9 mouse cellular contexts compared by ENCODE assay signal in the genomic region with DNA sequence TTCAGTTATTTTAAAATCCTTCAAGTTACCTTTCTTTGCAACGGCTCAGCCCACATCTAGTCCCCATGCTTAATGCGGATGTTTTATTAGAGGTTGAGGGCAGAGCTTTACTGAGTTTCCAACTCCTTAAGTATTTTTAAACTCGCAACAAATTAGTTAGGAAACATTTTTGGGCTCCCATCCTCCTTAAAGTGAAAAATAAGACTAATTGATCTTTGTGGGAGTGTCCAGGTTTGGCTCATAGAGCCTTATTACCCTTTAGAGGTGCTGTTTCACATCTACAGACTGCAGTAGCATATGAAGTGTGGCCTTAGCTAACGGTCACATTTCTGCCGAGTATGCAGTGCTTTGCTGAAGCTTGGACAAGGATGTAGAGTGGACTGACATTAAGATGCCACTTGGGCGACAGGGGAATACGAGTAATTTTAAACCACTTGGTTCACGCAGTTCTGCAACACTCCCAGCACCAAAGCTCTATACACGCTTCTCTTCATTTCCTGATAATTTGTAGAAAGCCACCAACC. TPM values are rescaled to one million over a fixed set of nuclear protein-coding genes. Genes with fewer than 3 reads are reported as not detected.
DNase-seq lines count a peak whose midpoint lies in the region; ATAC-seq and TF ChIP-seq lines count a peak whose summit lies in the region.
"Had no signal": no experiment of that assay in that cellular context is flagged by ENCODE, and none has a peak within 500 bp of the region (broad histone marks: within the 10 kb centered on the region; RNA-seq: fewer than 3 reads in every experiment).

No protein-coding gene starts in this region.

- WGBS in lung, embryonic 15.5 days = 39% methylated on average over 9 of the region's 9 CpGs
- 54% methylated on average over 9 of the region's 9 CpGs for WGBS in embryonic facial prominence, embryonic 13.5 days
- WGBS in intestine, postnatal 0 days = 63% methylated on average over 9 of the region's 9 CpGs
- 60% methylated on average over 9 of the region's 9 CpGs for WGBS in neural tube, embryonic 14.5 days

- H3K9ac ChIP-seq in lung, embryonic 15.5 days = peak overlapping the region; percentile 74
- peak overlapping the region; percentile 84 for H3K9ac ChIP-seq in embryonic facial prominence, embryonic 13.5 days
- H3K9ac ChIP-seq in intestine, postnatal 0 days (ENCODE audit: low read depth, low read length) = 0 out of 2 replicates have a peak overlapping the region, but pooled peaks have one; percentile 65
- peak overlapping the region; percentile 75; the same call in 1 of the 2 replicates for H3K9ac ChIP-seq in neural tube, embryonic 14.5 days (replicated peaks; ENCODE audit: low read depth, low read length)

- intact Hi-C loops in left cerebral cortex, postnatal 10 days (cut with DNase I) = loop anchor here (5.0 kb wide), 1 partner anchor 37 kb away; no protein-coding TSS in a partner anchor

- peak overlapping the region; percentile 96 for H3K4me2 ChIP-seq in lung, embryonic 15.5 days
- peak overlapping the region; percentile 84 for H3K4me2 ChIP-seq in embryonic facial prominence, embryonic 13.5 days
- peak overlapping the region; percentile 94 for H3K4me2 ChIP-seq in intestine, postnatal 0 days (replicated peaks; ENCODE audit: low read depth)
- peak overlapping the region; percentile 64 for H3K4me2 ChIP-seq in neural tube, embryonic 14.5 days (ENCODE audit: low read depth, low read length)

- H3K36me3 ChIP-seq in lung, embryonic 15.5 days = no peaks in the 10 kb centered on the region; the same call in 1 of the 2 replicates
- H3K36me3 ChIP-seq in embryonic facial prominence, embryonic 13.5 days = 0 out of 2 replicates have a peak, but pooled peaks cover 3% of the 10 kb centered on the region
- no peaks in the 10 kb centered on the region for H3K36me3 ChIP-seq in intestine, postnatal 0 days (ENCODE audit: control insufficient read depth, insufficient read depth)
- H3K36me3 ChIP-seq in neural tube, embryonic 14.5 days (ENCODE audit: control insufficient read depth, insufficient read depth, low read length) = no peaks in the 10 kb centered on the region

- no peak for TF ChIP-seq CTCF in intestine, postnatal 0 days (IDR thresholded peaks at IDR 0.05; ENCODE audit: low read depth)

- H3K27me3 ChIP-seq in lung, embryonic 15.5 days = no peaks in the 10 kb centered on the region
- H3K27me3 ChIP-seq in embryonic facial prominence, embryonic 13.5 days = peaks cover 10% of the 10 kb centered on the region; the same call in 1 of the 2 replicates
- H3K27me3 ChIP-seq in intestine, postnatal 0 days (replicated peaks; ENCODE audit: control insufficient read depth, insufficient read depth, low read length) = no peaks in the 10 kb centered on the region
- H3K27me3 ChIP-seq in neural tube, embryonic 14.5 days (ENCODE audit: control insufficient read depth, insufficient read depth, low read length) = no peaks in the 10 kb centered on the region

- no peaks in the 10 kb centered on the region for H3K9me3 ChIP-seq in lung, embryonic 15.5 days
- H3K9me3 ChIP-seq in embryonic facial prominence, embryonic 13.5 days = no peaks in the 10 kb centered on the region
- no peaks in the 10 kb centered on the region for H3K9me3 ChIP-seq in intestine, postnatal 0 days (ENCODE audit: control insufficient read depth)
- no peaks in the 10 kb centered on the region for H3K9me3 ChIP-seq in neural tube, embryonic 14.5 days (ENCODE audit: control insufficient read depth, low read length)

- peak overlapping the region; percentile 85 for H3K4me3 ChIP-seq in lung, embryonic 15.5 days
- peak overlapping the region; percentile 72 for H3K4me3 ChIP-seq in embryonic facial prominence, embryonic 13.5 days
- peak overlapping the region; percentile 71 for H3K4me3 ChIP-seq in intestine, postnatal 0 days (ENCODE audit: low read depth, low read length)
- peak overlapping the region; percentile 77 for H3K4me3 ChIP-seq in neural tube, embryonic 14.5 days (ENCODE audit: low read depth, low read length)

- no peak for ATAC-seq in lung, embryonic 15.5 days (ENCODE audit: borderline replicate concordance, extremely low read depth, low FRiP score, low TSS enrichment)
- ATAC-seq in embryonic facial prominence, embryonic 13.5 days (ENCODE audit: insufficient number of reproducible peaks, insufficient read depth, low FRiP score, low TSS enrichment, low read depth) = no peak
- ATAC-seq in intestine, postnatal 0 days = no peak
- ATAC-seq in neural tube, embryonic 14.5 days (ENCODE audit: low read depth) = no peak

- 0 out of 2 replicates have a peak overlapping the region, but pooled peaks have one; percentile 94 for H3K27ac ChIP-seq in lung, embryonic 15.5 days
- H3K27ac ChIP-seq in embryonic facial prominence, embryonic 13.5 days = no peak overlapping the region
- H3K27ac ChIP-seq in intestine, postnatal 0 days (ENCODE audit: low read depth, low read length) = no peak overlapping the region
- no peak overlapping the region for H3K27ac ChIP-seq in neural tube, embryonic 14.5 days (ENCODE audit: low read depth, low read length)

- H3K4me1 ChIP-seq in lung, embryonic 15.5 days = peaks cover 32% of the 10 kb centered on the region
- peaks cover 20% of the 10 kb centered on the region for H3K4me1 ChIP-seq in embryonic facial prominence, embryonic 13.5 days
- no peaks in the 10 kb centered on the region for H3K4me1 ChIP-seq in intestine, postnatal 0 days (replicated peaks; ENCODE audit: control insufficient read depth, insufficient read depth, low read length)
- H3K4me1 ChIP-seq in neural tube, embryonic 14.5 days (ENCODE audit: control insufficient read depth, insufficient read depth, low read length) = 0 out of 2 replicates have a peak, but pooled peaks cover 6% of the 10 kb centered on the region

- no peak for DNase-seq in lung, postnatal 25 days (ENCODE audit: low spot score)
- DNase-seq in left cerebral cortex, postnatal 10 days (ENCODE audit: extremely low spot score in 1 of 2, low spot score in 2 of 2) = no peak
- DNase-seq in c-Kit-positive CD71-positive TER-119-positive erythroid progenitor cells, embryonic 14.5 days (ENCODE audit: low spot score) = no peak
- no peak for DNase-seq in right cerebral cortex, postnatal 25 days
- DNase-seq: kidney, adult 9 months had no signal

RNA-seq across cellular contexts. Expression of gene Lrrc8c, which starts 1.3 kb away (rescaled TPM):
- 24.3 and 26.5 TPM in 2 replicates for polyA plus RNA-seq in lung, embryonic 15.5 days (2015; fragmentation: Nextera tagmentation; extraction: Ambion mirVana)
- 15.7 and 17.2 TPM in 2 replicates for polyA plus RNA-seq in embryonic facial prominence, embryonic 13.5 days (2015; fragmentation: Nextera tagmentation; extraction: Ambion mirVana)
- polyA plus RNA-seq in intestine, postnatal 0 days (2015; fragmentation: Nextera tagmentation; extraction: Ambion mirVana) = 11.8 and 13.4 TPM in 2 replicates
- 14.0 and 14.2 TPM in 2 replicates for polyA plus RNA-seq in neural tube, embryonic 14.5 days (2014; fragmentation: Nextera tagmentation; extraction: Ambion mirVana)
- total RNA-seq in left cerebral cortex, postnatal 10 days (2021) = 10 to 100 TPM; 28.4 to 34.0 TPM
